Mouse (Mus musculus) heart, embryonic 11.5 days (tissue): Measurements from ENCODE around the gene Mtx1. TPM values are rescaled to one million over a fixed set of nuclear protein-coding genes. Genes with fewer than 3 reads are reported as not detected.

Experiments used
- ATAC-seq: fragments of 200-750 bp; cut with Nextera tagmentation; replicated peaks from 2 replicates; pipeline ENCODE4 v1.8.0; 2017; ENCODE audit warnings: moderate library complexity; ENCODE audit not compliant: insufficient number of reproducible peaks, low FRiP score, low TSS enrichment
- H3K27ac ChIP-seq: fragments of 300-500 bp; sonication (generic); 2 replicates; pipeline ENCODE4 v1.5.1; 2014; ENCODE audit warnings: mild to moderate bottlenecking, low read depth, low read length
- H3K27me3 ChIP-seq: fragments of 300-500 bp; sonication (generic); 2 replicates; pipeline ENCODE4 v1.6.1; 2014; ENCODE audit warnings: mild to moderate bottlenecking, low read length, mixed read lengths; ENCODE audit not compliant: control insufficient read depth, insufficient read depth
- H3K36me3 ChIP-seq: fragments of 300-500 bp; sonication (generic); 2 replicates; pipeline ENCODE4 v1.6.1; 2014; ENCODE audit warnings: mild to moderate bottlenecking, low read length, moderate library complexity, mixed read lengths; ENCODE audit not compliant: control insufficient read depth, insufficient read depth
- H3K4me1 ChIP-seq: fragments of 300-500 bp; sonication (generic); 2 replicates; pipeline ENCODE4 v1.6.1; 2014; ENCODE audit warnings: low read length; ENCODE audit not compliant: control insufficient read depth, insufficient read depth
- H3K4me2 ChIP-seq: fragments of 300-500 bp; sonication (generic); 2 replicates; pipeline ENCODE4 v1.6.1; 2014; ENCODE audit warnings: mild to moderate bottlenecking, moderate library complexity
- H3K4me3 ChIP-seq: fragments of 300-500 bp; sonication (generic); 2 replicates; pipeline ENCODE4 v1.5.1; 2014; ENCODE audit warnings: low read depth, low read length
- H3K9ac ChIP-seq: fragments of 300-500 bp; sonication (generic); 2 replicates; pipeline ENCODE4 v1.6.1; 2014; ENCODE audit warnings: mild to moderate bottlenecking, low read depth, low read length, moderate library complexity
- H3K9me3 ChIP-seq: fragments of 300-500 bp; sonication (generic); replicated peaks from 2 replicates; pipeline ENCODE4 v1.6.1; 2016; ENCODE audit warnings: low read length; ENCODE audit not compliant: control insufficient read depth
- WGBS: fragments of 180-500 bp; shearing (Covaris S2); extraction: QIAGEN DNeasy Blood & Tissue Kit; methylation state at CpG from one replicate; pipeline ENCODE4 v1.1.7; 2014; ENCODE audit not compliant: insufficient replicate concordance; 5-methylcytosine and 5-hydroxymethylcytosine counted together
- polyA plus RNA-seq: library from polyadenylated mRNA; unstranded; fragments of >200 nt; fragmentation: Nextera tagmentation; extraction: Ambion mirVana; gene quantifications from 2 replicates; pipeline ENCODE4 v1.2.1, GENCODE M21; 2014

Mtx1 gene
- 144 and 145 TPM in 2 replicates for polyA plus RNA-seq

GRCm38 (mm10) chr3:89226900-89227299, at the start of gene Mtx1:
Gene Mtx1, minus strand, starts transcription at chr3:89227088.
- no peak for ATAC-seq
- 0 out of 2 replicates have a peak within 1 kb of the TSS, but pooled peaks have one; percentile 22 for H3K27ac ChIP-seq
- peak within 1 kb of the TSS; percentile 73 for H3K4me2 ChIP-seq
- H3K27me3 ChIP-seq: peaks cover 37% of the 10 kb centered on the region
- peaks cover 9% of the 10 kb centered on the region; the same call in 1 of the 2 replicates for H3K4me1 ChIP-seq
- peak within 1 kb of the TSS; percentile 49 for H3K4me3 ChIP-seq
- no peaks in the 10 kb centered on the region for H3K36me3 ChIP-seq
- WGBS: 7% methylated on average over 21 of the region's 21 CpGs
- no peaks in the 10 kb centered on the region for H3K9me3 ChIP-seq
- H3K9ac ChIP-seq: peak within 1 kb of the TSS; percentile 58; the same call in 1 of the 2 replicates

- no peak overlapping the region for H3K4me2 ChIP-seq
- ATAC-seq: no peak
- H3K27me3 ChIP-seq: peaks cover 3% of the 10 kb centered on the region
- no peak overlapping the region for H3K4me3 ChIP-seq
- H3K27ac ChIP-seq: no peak overlapping the region
- no peak overlapping the region for H3K9ac ChIP-seq
- H3K9me3 ChIP-seq: no peaks in the 10 kb centered on the region
- 89% methylated on average over 13 of the region's 13 CpGs for WGBS
- peaks cover 28% of the 10 kb centered on the region for H3K4me1 ChIP-seq
- H3K36me3 ChIP-seq: peaks cover 12% of the 10 kb centered on the region
These were observed 49.2 kb upstream of the Mtx1 start for GRCm38 (mm10) chr3:89276061-89276460.

GRCm38 (mm10) chr3:89271760-89272159, 44.9 kb upstream of the Mtx1 start:
- H3K9ac ChIP-seq: no peak overlapping the region
- no peak for ATAC-seq
- no peak overlapping the region for H3K27ac ChIP-seq
- H3K36me3 ChIP-seq: peaks cover 12% of the 10 kb centered on the region
- H3K4me1 ChIP-seq: peaks cover 39% of the 10 kb centered on the region
- no peak overlapping the region for H3K4me3 ChIP-seq
- no peaks in the 10 kb centered on the region for H3K27me3 ChIP-seq
- H3K4me2 ChIP-seq: no peak overlapping the region
- WGBS: 69% methylated on average over 6 of the region's 6 CpGs
- no peaks in the 10 kb centered on the region for H3K9me3 ChIP-seq

- WGBS: 66% methylated on average over 6 of the region's 6 CpGs
- Histone ChIP-seq H3K4me1 (peaks cover 34% of the 10 kb centered on the region), H3K36me3 (peaks cover 9% of the 10 kb centered on the region), H3K9me3 (no peaks in the 10 kb centered on the region), H3K4me2 (peak overlapping the region; percentile 89), H3K27me3 (no peaks in the 10 kb centered on the region), H3K4me3 (peak overlapping the region; percentile 67; the same call in 1 of the 2 replicates), H3K27ac (peak overlapping the region; percentile 75), H3K9ac (peak overlapping the region; percentile 81)
- ATAC-seq: no peak
These were observed 44.0 kb upstream of the Mtx1 start for GRCm38 (mm10) chr3:89270891-89271290.

- Histone ChIP-seq H3K27me3 (no peaks in the 10 kb centered on the region), H3K4me3 (peak within 1 kb of the TSS; percentile 67), H3K27ac (peak within 1 kb of the TSS; percentile 75), H3K4me1 (peaks cover 34% of the 10 kb centered on the region), H3K36me3 (peaks cover 7% of the 10 kb centered on the region; the same call in 1 of the 2 replicates), H3K4me2 (peak within 1 kb of the TSS; percentile 89), H3K9ac (peak within 1 kb of the TSS; percentile 81), H3K9me3 (no peaks in the 10 kb centered on the region)
- ATAC-seq: peak; percentile 61
- 3% methylated on average over 39 of the region's 39 CpGs for WGBS
These were observed 43.3 kb upstream of the Mtx1 start, which contains the start of gene Slc50a1 for GRCm38 (mm10) chr3:89270051-89270755. Gene Slc50a1, minus strand, starts transcription at chr3:89270570.

- no peak for ATAC-seq
- H3K9me3 ChIP-seq: no peaks in the 10 kb centered on the region
- WGBS: 50% methylated on average over 8 of the region's 8 CpGs
- H3K27ac ChIP-seq: no peak overlapping the region
- peaks cover 34% of the 10 kb centered on the region for H3K4me1 ChIP-seq
- H3K9ac ChIP-seq: no peak overlapping the region; the same call in 1 of the 2 replicates
- peak overlapping the region; percentile 89 for H3K4me2 ChIP-seq
- H3K36me3 ChIP-seq: peaks cover 4% of the 10 kb centered on the region; the same call in 1 of the 2 replicates
- H3K27me3 ChIP-seq: no peaks in the 10 kb centered on the region
- no peak overlapping the region for H3K4me3 ChIP-seq
These were observed 42.0 kb upstream of the Mtx1 start for GRCm38 (mm10) chr3:89268916-89269315.

GRCm38 (mm10) chr3:89266439-89266893, 39.6 kb upstream of the Mtx1 start:
- H3K4me3 ChIP-seq: peak overlapping the region; percentile 86
- H3K4me2 ChIP-seq: peak overlapping the region; percentile 96
- peak; percentile 72 for ATAC-seq
- peak overlapping the region; percentile 73 for H3K27ac ChIP-seq
- peaks cover 34% of the 10 kb centered on the region for H3K4me1 ChIP-seq
- H3K9me3 ChIP-seq: no peaks in the 10 kb centered on the region
- under 1% methylated on average over 20 of the region's 20 CpGs for WGBS
- H3K9ac ChIP-seq: peak overlapping the region; percentile 92
- H3K27me3 ChIP-seq: no peaks in the 10 kb centered on the region
- H3K36me3 ChIP-seq: no peaks in the 10 kb centered on the region

GRCm38 (mm10) chr3:89262417-89262816, 35.5 kb upstream of the Mtx1 start:
- WGBS: 52% methylated on average over 10 of the region's 10 CpGs
- H3K4me2 ChIP-seq: no peak overlapping the region
- H3K4me3 ChIP-seq: no peak overlapping the region
- peaks cover 8% of the 10 kb centered on the region for H3K4me1 ChIP-seq
- no peaks in the 10 kb centered on the region for H3K36me3 ChIP-seq
- no peak overlapping the region for H3K27ac ChIP-seq
- H3K27me3 ChIP-seq: no peaks in the 10 kb centered on the region
- no peak overlapping the region for H3K9ac ChIP-seq
- no peaks in the 10 kb centered on the region for H3K9me3 ChIP-seq
- ATAC-seq: no peak
